Mouse (Mus musculus): ENCODE data around the gene Sprtn. TPM values are rescaled to one million over a fixed set of nuclear protein-coding genes. Genes with fewer than 3 reads are reported as not detected.

Sprtn gene
- polyA plus RNA-seq, 1 experiment from 2014 or later: 12.6 TPM

DNA sequence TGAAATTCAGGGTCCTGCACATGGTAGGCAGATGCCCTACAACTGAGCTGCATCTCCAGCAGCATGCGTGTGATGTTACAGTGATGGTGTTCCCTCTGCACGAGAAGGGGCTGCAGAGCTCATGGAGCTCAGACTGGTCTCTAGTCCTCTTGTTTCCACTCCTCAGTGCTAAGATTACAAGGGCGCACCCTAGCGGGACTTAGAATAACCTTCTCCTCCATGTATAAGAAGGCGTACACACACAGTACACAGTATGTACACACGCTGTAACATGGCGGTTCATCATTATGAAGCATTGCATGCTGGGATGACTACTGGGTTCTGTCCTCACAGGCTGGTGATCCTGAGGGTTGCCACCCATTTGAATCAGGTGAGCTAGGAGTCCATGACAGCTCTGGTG is 25.6 kb upstream of the Sprtn start:
- WGBS: 87% methylated on average over 7 of the region's 7 CpGs
- Histone ChIP-seq H3K9me3 (replicated peaks) (no peaks in the 10 kb centered on the region), H3K27ac (replicated peaks) (no peak overlapping the region), H3K9ac (no peak overlapping the region), H3K27me3 (no peaks in the 10 kb centered on the region), H3K4me2 (replicated peaks) (no peak overlapping the region), H3K4me1 (no peaks in the 10 kb centered on the region), H3K36me3 (peaks cover 56% of the 10 kb centered on the region), H3K4me3 (replicated peaks) (no peak overlapping the region)
- ATAC-seq (ENCODE audit: insufficient number of reproducible peaks, low FRiP score, low TSS enrichment, low read depth): no peak

DNA sequence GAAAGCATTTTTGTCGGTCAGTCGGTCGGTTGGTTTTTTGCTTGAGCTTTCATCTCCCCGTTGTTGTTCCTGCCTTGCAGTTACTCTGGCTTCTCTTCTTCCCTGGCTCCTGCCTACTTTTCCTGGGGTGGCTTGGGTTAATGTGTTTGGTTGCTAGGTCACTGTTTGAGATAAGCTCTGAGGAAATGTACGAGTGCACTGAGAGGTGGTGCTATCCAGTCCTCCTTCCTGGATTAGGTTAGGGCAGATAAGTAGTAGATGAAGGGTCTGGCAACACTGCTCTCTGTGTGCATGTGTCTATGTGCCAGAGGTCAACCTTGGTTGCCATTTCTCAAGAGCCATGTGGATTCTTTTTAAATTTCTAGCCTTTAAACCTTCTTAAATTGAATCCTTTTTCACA is 25.0 kb upstream of the Sprtn start:
- peaks cover 62% of the 10 kb centered on the region for H3K36me3 ChIP-seq
- H3K9me3 ChIP-seq (replicated peaks): no peaks in the 10 kb centered on the region
- no peak for ATAC-seq (ENCODE audit: insufficient number of reproducible peaks, low FRiP score, low TSS enrichment, low read depth)
- H3K4me1 ChIP-seq: no peaks in the 10 kb centered on the region
- H3K27me3 ChIP-seq: no peaks in the 10 kb centered on the region
- no peak overlapping the region for H3K27ac ChIP-seq (replicated peaks)
- H3K4me2 ChIP-seq (replicated peaks): no peak overlapping the region
- H3K9ac ChIP-seq: no peak overlapping the region
- 94% methylated on average over 5 of the region's 5 CpGs for WGBS
- H3K4me3 ChIP-seq (replicated peaks): no peak overlapping the region

DNA sequence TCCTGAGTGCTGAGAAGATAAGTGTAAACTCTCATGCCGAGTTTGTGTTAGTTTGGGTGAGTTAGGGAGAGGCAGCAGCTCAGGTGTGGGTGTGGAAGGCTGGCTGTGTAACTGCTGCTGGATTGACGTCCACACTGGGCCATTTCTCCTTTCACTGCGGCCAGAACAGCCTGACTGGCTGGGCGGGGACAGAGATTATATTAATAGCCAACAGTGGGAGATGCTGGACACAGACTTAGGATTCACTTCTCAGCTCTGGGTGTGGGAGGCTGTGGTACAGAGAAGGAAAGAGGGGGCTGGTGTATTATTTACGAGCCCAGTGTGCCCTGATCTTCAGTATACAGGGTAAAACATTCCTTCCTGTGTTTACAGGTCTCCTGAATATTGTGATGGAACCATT is 19.5 kb upstream of the Sprtn start:
- no peak overlapping the region for H3K4me2 ChIP-seq (replicated peaks)
- no peak overlapping the region for H3K9ac ChIP-seq
- no peak overlapping the region for H3K4me3 ChIP-seq (replicated peaks)
- no peaks in the 10 kb centered on the region for H3K4me1 ChIP-seq
- peaks cover 92% of the 10 kb centered on the region for H3K36me3 ChIP-seq
- H3K9me3 ChIP-seq (replicated peaks): no peaks in the 10 kb centered on the region
- no peaks in the 10 kb centered on the region for H3K27me3 ChIP-seq
- no peak overlapping the region for H3K27ac ChIP-seq (replicated peaks)
- ATAC-seq (ENCODE audit: insufficient number of reproducible peaks, low FRiP score, low TSS enrichment, low read depth): no peak
- WGBS: 84% methylated on average over 5 of the region's 5 CpGs

DNA sequence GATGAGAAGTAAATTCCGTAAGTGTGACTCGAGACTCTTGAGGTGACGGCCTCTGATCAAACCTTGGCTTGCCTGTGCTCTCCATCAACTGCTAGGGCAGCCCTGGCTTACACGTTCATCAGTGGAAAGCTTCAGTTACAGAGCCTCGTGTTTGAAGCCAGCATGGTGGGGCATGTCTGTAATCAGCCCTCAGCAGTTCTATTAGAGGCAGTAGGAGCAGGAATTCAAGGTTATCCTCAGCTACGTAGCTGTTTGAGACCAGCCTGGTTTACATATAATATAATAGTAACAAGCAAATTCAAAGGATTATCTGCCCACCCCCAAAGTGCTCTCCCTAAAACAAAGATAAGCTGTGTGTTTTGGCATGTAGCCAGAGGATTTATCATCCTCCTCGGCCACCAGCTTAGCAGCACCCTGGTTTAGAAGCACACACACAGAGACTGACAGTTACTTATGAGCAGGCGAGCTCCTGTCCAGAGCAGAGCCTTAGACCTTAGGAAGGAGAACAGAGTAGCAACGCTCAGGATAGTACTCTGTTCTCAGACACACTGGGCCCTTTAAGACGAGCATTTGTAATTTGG is 18.6 kb upstream of the Sprtn start:
- 80% methylated on average over 10 of the region's 10 CpGs for WGBS
- Histone ChIP-seq H3K27ac (replicated peaks) (no peak overlapping the region), H3K36me3 (peaks cover 92% of the 10 kb centered on the region), H3K9ac (no peak overlapping the region), H3K4me2 (replicated peaks) (no peak overlapping the region), H3K4me3 (replicated peaks) (no peak overlapping the region), H3K9me3 (replicated peaks) (no peaks in the 10 kb centered on the region), H3K27me3 (no peaks in the 10 kb centered on the region), H3K4me1 (no peaks in the 10 kb centered on the region)
- ATAC-seq (ENCODE audit: insufficient number of reproducible peaks, low FRiP score, low TSS enrichment, low read depth): no peak

DNA sequence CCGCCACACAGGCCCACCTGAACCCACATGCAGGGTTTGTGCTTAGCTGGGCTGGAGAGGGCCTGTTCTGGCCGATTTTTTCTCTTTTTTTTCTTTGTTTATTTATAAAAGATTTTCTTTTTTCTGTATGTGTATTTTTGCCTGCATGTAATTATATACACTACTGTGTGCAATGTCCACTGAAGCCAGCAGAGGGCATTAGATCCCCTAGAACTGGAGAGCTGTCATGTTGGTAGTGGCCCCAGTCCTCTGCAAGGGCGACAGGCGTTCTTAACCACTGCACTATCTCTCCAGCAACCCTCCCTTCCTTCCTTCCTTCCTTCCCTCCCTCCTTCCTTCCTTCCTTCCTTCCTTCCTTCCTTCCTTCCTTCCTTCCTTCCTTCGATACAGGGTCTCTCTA is 9.3 kb upstream of the Sprtn start:
- Histone ChIP-seq H3K4me2 (replicated peaks) (no peak overlapping the region), H3K9me3 (replicated peaks) (no peaks in the 10 kb centered on the region), H3K4me3 (replicated peaks) (no peak overlapping the region), H3K4me1 (peaks cover 12% of the 10 kb centered on the region; the same call in 1 of the 2 replicates), H3K27ac (replicated peaks) (no peak overlapping the region), H3K27me3 (no peaks in the 10 kb centered on the region), H3K9ac (no peak overlapping the region), H3K36me3 (peaks cover 85% of the 10 kb centered on the region)
- 94% methylated on average over 5 of the region's 5 CpGs for WGBS
- ATAC-seq (ENCODE audit: insufficient number of reproducible peaks, low FRiP score, low TSS enrichment, low read depth): no peak

DNA sequence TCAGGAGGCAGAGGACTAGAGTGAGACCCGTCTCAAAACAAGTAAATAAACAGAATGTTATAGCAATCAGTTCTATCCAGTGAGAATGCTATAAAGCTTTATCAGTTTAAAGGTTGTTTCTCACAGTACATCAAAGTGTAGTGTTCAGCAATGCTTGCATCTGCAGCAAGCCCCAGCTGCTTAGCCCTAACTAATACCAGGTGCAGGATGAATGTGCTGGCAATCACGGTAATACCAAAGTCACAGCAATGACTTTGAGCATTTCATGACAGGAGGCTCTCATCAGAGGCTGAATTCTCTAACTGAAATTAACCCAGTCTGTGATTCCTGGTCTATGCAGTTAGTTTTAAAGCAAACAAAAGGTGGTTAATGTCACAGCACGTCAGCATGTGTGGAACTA is 5.1 kb upstream of the Sprtn start:
- H3K27me3 ChIP-seq: no peaks in the 10 kb centered on the region
- H3K4me1 ChIP-seq: peaks cover 28% of the 10 kb centered on the region
- no peak overlapping the region for H3K4me3 ChIP-seq (replicated peaks)
- H3K9ac ChIP-seq: no peak overlapping the region
- peaks cover 60% of the 10 kb centered on the region for H3K36me3 ChIP-seq
- no peak overlapping the region for H3K4me2 ChIP-seq (replicated peaks)
- H3K27ac ChIP-seq (replicated peaks): peak overlapping the region; percentile 34; the same call in 1 of the 2 replicates
- 24% methylated on average over 3 of the region's 3 CpGs for WGBS
- ATAC-seq (ENCODE audit: insufficient number of reproducible peaks, low FRiP score, low TSS enrichment, low read depth): no peak
- H3K9me3 ChIP-seq (replicated peaks): no peaks in the 10 kb centered on the region

DNA sequence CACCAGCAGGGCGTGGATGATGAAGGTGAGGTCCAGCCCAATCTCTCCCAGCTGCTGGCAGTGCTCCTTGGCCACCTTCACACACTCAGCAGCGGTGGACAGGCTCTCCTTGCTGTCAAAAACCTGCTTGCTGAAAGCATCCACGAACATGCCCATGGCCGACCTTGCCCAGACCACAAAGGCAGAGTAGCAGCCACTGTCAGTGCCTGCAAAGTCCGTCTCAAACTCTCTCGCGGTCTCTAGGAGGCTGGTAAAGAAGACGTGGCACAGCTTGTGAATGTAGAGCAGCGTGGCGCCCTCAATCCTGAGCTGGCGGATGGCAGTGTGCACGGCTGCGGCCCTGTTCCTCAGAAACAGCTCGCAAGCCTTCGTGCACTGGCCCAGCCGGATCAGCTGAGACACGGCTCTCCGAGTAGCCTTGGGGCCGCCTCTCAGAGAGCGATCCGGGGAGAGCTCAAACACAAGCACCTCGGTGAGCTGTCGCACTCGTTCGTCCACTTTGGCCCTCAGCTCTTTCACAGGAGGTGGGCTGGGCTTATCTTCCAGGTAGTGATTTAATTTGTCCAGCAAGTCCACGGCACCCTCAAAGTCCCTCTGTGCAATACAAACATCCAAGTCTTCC is 1.6 kb upstream of the Sprtn start:
- H3K27ac ChIP-seq (replicated peaks): peak overlapping the region; percentile 84; the same call in 1 of the 2 replicates
- no peaks in the 10 kb centered on the region for H3K27me3 ChIP-seq
- ATAC-seq (ENCODE audit: insufficient number of reproducible peaks, low FRiP score, low TSS enrichment, low read depth): no peak
- H3K4me1 ChIP-seq: peaks cover 37% of the 10 kb centered on the region
- peak overlapping the region; percentile 93 for H3K4me2 ChIP-seq (replicated peaks)
- 76% methylated on average over 26 of the region's 26 CpGs for WGBS
- H3K9me3 ChIP-seq (replicated peaks): no peaks in the 10 kb centered on the region
- H3K9ac ChIP-seq: peak overlapping the region; percentile 90
- peaks cover 44% of the 10 kb centered on the region for H3K36me3 ChIP-seq
- H3K4me3 ChIP-seq (replicated peaks): peak overlapping the region; percentile 96

DNA sequence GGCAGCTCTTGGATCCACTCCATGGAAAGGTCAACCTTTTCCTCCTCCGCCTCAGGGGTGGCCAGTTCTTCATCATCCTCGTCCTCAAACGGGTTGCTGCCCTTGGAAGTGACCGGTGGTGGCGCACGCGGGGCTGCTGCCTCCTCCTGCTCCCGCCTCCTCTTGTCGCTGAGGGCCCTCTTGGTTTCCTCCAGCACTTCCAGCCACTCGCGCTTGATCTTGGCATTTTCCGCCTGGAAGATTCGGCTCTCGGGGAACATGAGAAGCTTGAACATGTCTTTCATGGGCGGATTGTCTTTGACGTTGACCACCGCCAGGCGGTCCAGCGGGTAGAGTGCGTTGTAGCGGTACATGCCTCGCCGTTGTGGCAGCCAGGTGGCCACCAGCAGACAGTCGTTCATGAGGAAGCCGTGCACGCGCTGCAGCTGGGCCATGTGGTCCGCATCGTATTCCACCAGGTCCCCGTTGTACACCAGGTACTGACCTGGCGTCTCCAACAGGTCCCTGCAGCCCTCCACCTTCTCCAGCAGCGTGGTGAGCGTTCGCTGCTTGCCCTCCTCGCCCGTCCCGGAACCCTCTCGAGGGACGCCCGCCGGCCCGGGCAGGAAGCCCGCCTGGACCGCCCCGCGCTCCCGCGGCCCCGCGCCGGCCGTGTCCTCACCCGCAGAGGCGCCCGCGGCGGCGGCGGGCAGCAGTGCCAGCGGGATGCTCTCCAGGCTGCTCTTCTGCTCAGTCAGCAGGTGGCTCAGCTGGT is 877 bp upstream of the Sprtn start:
- peak; percentile 11; the same call in 1 of the 2 replicates for ATAC-seq (ENCODE audit: insufficient number of reproducible peaks, low FRiP score, low TSS enrichment, low read depth)
- Histone ChIP-seq H3K4me3 (replicated peaks) (peak overlapping the region; percentile 96), H3K9me3 (replicated peaks) (no peaks in the 10 kb centered on the region), H3K27ac (replicated peaks) (peak overlapping the region; percentile 84), H3K4me1 (peaks cover 37% of the 10 kb centered on the region), H3K4me2 (replicated peaks) (peak overlapping the region; percentile 93), H3K27me3 (no peaks in the 10 kb centered on the region), H3K9ac (peak overlapping the region; percentile 90), H3K36me3 (peaks cover 42% of the 10 kb centered on the region)
- 1% methylated on average over 60 of the region's 60 CpGs for WGBS

DNA sequence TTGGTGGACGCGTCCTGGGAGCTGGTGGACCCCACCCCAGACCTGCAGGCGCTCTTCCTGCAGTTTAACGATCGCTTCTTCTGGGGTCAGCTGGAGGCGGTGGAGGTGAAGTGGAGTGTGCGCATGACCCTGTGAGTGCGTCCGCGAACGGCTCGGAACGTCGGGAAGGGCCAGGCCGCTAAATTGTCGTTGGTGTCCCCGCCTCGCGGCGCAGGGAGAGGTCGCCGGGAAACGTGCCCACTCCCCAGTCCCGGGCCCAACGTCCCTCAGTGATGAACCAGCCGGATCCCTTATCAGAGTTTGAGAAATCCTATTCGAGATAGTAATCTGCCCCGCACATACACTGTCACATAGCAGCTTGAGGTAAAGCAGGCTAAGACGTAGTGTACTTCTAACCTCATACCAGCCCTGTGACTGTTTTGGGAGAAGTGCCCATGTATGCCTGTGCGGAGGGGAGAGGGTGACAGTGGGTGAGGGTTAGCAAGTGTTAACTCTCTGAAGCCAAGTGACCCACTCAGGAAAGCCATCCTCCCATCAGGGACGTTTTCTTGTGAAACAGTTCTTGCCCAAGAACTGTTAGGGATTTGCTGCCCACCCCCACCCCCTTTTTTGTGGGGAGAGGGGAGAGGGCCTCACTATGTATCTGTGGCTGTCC is 692 bp downstream of the Sprtn start:
- Histone ChIP-seq H3K9me3 (replicated peaks) (no peaks in the 10 kb centered on the region), H3K36me3 (peaks cover 55% of the 10 kb centered on the region), H3K27ac (replicated peaks) (0 out of 2 replicates have a peak overlapping the region, but pooled peaks have one; percentile 67), H3K27me3 (no peaks in the 10 kb centered on the region), H3K4me1 (peaks cover 25% of the 10 kb centered on the region), H3K4me3 (replicated peaks) (peak overlapping the region; percentile 96), H3K4me2 (replicated peaks) (peak overlapping the region; percentile 93), H3K9ac (peak overlapping the region; percentile 88)
- 6% methylated on average over 31 of the region's 31 CpGs for WGBS
- ATAC-seq (ENCODE audit: insufficient number of reproducible peaks, low FRiP score, low TSS enrichment, low read depth): no peak

DNA sequence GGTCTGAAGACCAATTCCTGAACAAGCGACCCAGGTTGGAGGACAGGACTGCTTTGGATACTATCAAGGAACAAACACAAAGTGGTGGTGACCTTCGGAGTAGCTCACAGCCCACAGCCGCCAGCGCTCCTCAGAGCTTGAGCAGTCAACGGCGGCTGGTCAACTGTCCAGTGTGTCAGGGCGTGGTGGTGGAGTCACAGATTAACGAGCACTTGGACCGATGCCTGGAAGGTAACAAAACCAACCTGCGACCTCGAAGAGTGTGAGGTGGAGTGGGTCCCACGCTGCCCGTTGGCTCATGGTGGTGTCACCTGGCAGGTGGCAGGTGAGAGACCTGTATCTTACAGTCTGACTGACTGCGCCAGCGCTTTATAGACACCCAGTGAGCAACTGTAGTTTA is 5.5 kb downstream of the Sprtn start:
- peaks cover 80% of the 10 kb centered on the region for H3K36me3 ChIP-seq
- no peak overlapping the region for H3K4me2 ChIP-seq (replicated peaks)
- no peak overlapping the region for H3K27ac ChIP-seq (replicated peaks)
- no peaks in the 10 kb centered on the region for H3K9me3 ChIP-seq (replicated peaks)
- H3K9ac ChIP-seq: no peak overlapping the region
- no peaks in the 10 kb centered on the region for H3K27me3 ChIP-seq
- peaks cover 12% of the 10 kb centered on the region for H3K4me1 ChIP-seq
- 93% methylated on average over 15 of the region's 15 CpGs for WGBS
- no peak overlapping the region for H3K4me3 ChIP-seq (replicated peaks)
- no peak for ATAC-seq (ENCODE audit: insufficient number of reproducible peaks, low FRiP score, low TSS enrichment, low read depth)

DNA sequence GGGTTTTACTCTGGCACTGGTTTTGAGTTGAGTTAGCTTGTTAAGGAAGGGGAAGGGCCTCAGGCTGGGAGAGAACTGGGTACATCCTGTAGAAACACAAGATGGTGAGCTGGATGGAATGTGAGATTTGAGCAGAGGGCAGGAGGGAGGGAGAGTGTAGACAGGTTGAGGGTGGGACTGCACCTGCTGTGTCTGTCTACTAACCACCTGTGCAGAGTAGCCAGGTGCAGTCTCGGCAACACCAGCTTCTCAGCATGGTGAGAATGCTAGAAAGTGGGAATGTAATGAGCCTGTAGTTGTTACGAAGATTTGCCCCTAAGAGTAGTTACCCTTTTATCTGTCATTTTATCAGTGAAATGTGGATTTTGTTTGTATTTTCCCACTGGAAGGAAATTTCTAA is 7.8 kb downstream of the Sprtn start:
- H3K27me3 ChIP-seq: no peaks in the 10 kb centered on the region
- ATAC-seq (ENCODE audit: insufficient number of reproducible peaks, low FRiP score, low TSS enrichment, low read depth): no peak
- WGBS: 77% methylated on average over 2 of the region's 2 CpGs

More for the DNA sequence above, 7.8 kb downstream of the Sprtn start:
- no peak overlapping the region for H3K27ac ChIP-seq (replicated peaks)
- peaks cover 87% of the 10 kb centered on the region for H3K36me3 ChIP-seq
- no peak overlapping the region for H3K9ac ChIP-seq
- H3K4me3 ChIP-seq (replicated peaks): no peak overlapping the region
- H3K4me2 ChIP-seq (replicated peaks): no peak overlapping the region
- no peaks in the 10 kb centered on the region for H3K9me3 ChIP-seq (replicated peaks)
- H3K4me1 ChIP-seq: peaks cover 4% of the 10 kb centered on the region; the same call in 1 of the 2 replicates

Data from embryonic facial prominence, embryonic 15.5 days (tissue).